Mouse (Mus musculus) heart, embryonic 10.5 days (tissue): Measurements from ENCODE around the gene Ercc6. TPM values are rescaled to one million over a fixed set of nuclear protein-coding genes. Genes with fewer than 3 reads are reported as not detected.

Experiments used
- DNase-seq: peaks from one replicate; pipeline ENCODE4 v3.0.0-alpha.2; 2017; ENCODE audit warnings: low spot score
- H3K27ac ChIP-seq: fragments of 300-500 bp; sonication (generic); 2 replicates; pipeline ENCODE4 v1.5.1; 2016; ENCODE audit warnings: mild to moderate bottlenecking
- H3K27me3 ChIP-seq: fragments of 300-500 bp; sonication (generic); 2 replicates; pipeline ENCODE4 v1.6.1; 2016; ENCODE audit warnings: mild to moderate bottlenecking; ENCODE audit not compliant: poor library complexity, insufficient read depth, severe bottlenecking
- H3K36me3 ChIP-seq: fragments of 300-500 bp; sonication (generic); 2 replicates; pipeline ENCODE4 v1.6.1; 2016; ENCODE audit warnings: mild to moderate bottlenecking, moderate library complexity
- H3K4me1 ChIP-seq: fragments of 300-500 bp; sonication (generic); 2 replicates; pipeline ENCODE4 v1.6.1; 2016; ENCODE audit warnings: mild to moderate bottlenecking
- H3K4me3 ChIP-seq: fragments of 300-500 bp; sonication (generic); 2 replicates; pipeline ENCODE4 v1.5.1; 2016; ENCODE audit warnings: mild to moderate bottlenecking, moderate library complexity
- H3K9me3 ChIP-seq: fragments of 300-500 bp; sonication (generic); 2 replicates; pipeline ENCODE4 v1.6.1; 2016; ENCODE audit warnings: mild to moderate bottlenecking, moderate library complexity
- WGBS: fragments of 180-500 bp; shearing (Covaris S2); methylation state at CpG from one replicate; pipeline ENCODE4 v1.1.7; 2016; 5-methylcytosine and 5-hydroxymethylcytosine counted together
- polyA plus RNA-seq: library from polyadenylated mRNA; unstranded; fragments of >200 nt; fragmentation: Nextera tagmentation; extraction: Ambion mirVana; gene quantifications from 2 replicates; pipeline ENCODE4 v1.2.1, GENCODE M21; 2016

Ercc6 gene
- polyA plus RNA-seq: 16.5 and 23.5 TPM in 2 replicates

- Histone ChIP-seq H3K9me3 (no peaks in the 10 kb centered on the region), H3K27ac (peak within 1 kb of the TSS; percentile 97), H3K4me1 (peaks cover 18% of the 10 kb centered on the region), H3K36me3 (peaks cover 18% of the 10 kb centered on the region), H3K27me3 (no peaks in the 10 kb centered on the region), H3K4me3 (peak within 1 kb of the TSS; percentile 91)
- DNase-seq: peak; percentile 95
- under 1% methylated on average over 62 of the region's 62 CpGs for WGBS
These were observed at the start of gene Ercc6 for GRCm38 (mm10) chr14:32513336-32514032. Ercc6 (plus strand) TSS chr14:32513521.

- under 1% methylated on average over 66 of the region's 70 CpGs for WGBS
- DNase-seq: no peak
- Histone ChIP-seq H3K27me3 (peaks cover 91% of the 10 kb centered on the region), H3K4me3 (peak within 1 kb of the TSS; percentile 50), H3K9me3 (no peaks in the 10 kb centered on the region), H3K36me3 (no peaks in the 10 kb centered on the region), H3K4me1 (peaks cover 36% of the 10 kb centered on the region), H3K27ac (no peak within 1 kb of the TSS)
These were observed 48.5 kb upstream of the Ercc6 start, which contains the start of gene Slc18a3 for GRCm38 (mm10) chr14:32464601-32465505. Slc18a3 (minus strand) TSS chr14:32464850.

DNA sequence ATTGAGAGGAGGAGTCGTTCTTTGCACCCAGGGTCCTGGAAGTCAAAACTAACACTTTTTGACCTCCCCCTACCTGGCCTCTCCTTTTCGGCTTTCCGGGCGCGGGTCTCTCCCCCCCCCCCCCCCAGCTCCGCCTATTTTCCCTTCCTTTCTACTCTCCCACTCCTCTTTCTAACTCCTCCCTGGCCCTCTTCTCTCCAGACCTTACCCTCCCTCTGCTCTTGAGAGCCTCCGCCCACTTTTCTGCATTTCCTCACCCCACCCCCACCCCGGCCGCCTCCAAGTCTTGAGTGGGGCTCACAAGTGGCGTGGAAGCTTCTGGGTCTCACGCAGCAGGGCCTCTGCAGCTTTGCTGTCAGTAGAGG, 47.8 kb upstream of the Ercc6 start:
- H3K4me3 ChIP-seq: peak overlapping the region; percentile 50; the same call in 1 of the 2 replicates
- H3K4me1 ChIP-seq: peaks cover 32% of the 10 kb centered on the region
- DNase-seq: no peak
- no peaks in the 10 kb centered on the region for H3K36me3 ChIP-seq
- no peak overlapping the region for H3K27ac ChIP-seq
- H3K9me3 ChIP-seq: no peaks in the 10 kb centered on the region
- H3K27me3 ChIP-seq: peaks cover 84% of the 10 kb centered on the region
- 6% methylated on average over 7 of the region's 11 CpGs for WGBS

DNA sequence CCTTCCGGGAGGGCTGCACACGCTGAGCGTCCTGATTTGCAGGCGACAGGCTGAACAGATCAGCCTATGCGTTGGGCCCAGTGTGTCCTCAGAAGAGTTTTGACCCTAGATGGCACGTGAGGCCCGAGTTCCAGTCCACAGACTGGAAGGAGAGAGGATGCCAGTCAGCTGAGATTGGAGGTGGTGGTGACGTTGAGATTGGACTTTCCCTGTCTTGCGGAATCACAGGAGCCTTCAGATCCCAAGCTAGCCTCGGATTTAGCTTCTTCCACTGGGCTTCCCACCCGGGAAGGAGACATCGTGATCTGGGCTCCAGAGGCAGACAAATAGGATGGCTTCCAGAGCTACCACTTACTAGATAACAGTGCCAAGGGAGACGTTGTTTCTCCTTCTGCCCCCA, 47.4 kb upstream of the Ercc6 start, which contains the start of gene Chat:
Gene Chat, minus strand, starts transcription at position 101 of the 400 bp plus-strand sequence.
- Histone ChIP-seq H3K4me1 (peaks cover 30% of the 10 kb centered on the region), H3K27ac (no peak within 1 kb of the TSS), H3K27me3 (peaks cover 80% of the 10 kb centered on the region), H3K36me3 (no peaks in the 10 kb centered on the region), H3K4me3 (peak within 1 kb of the TSS; percentile 50), H3K9me3 (no peaks in the 10 kb centered on the region)
- 15% methylated on average over 13 of the region's 13 CpGs for WGBS
- no peak for DNase-seq

GRCm38 (mm10) chr14:32467606-32468005, 45.7 kb upstream of the Ercc6 start:
- Histone ChIP-seq H3K4me3 (no peak overlapping the region), H3K36me3 (no peaks in the 10 kb centered on the region), H3K9me3 (no peaks in the 10 kb centered on the region), H3K27ac (no peak overlapping the region), H3K27me3 (peaks cover 63% of the 10 kb centered on the region), H3K4me1 (peaks cover 30% of the 10 kb centered on the region)
- DNase-seq: peak; percentile 82
- WGBS: 5% methylated on average over 5 of the region's 5 CpGs

DNA sequence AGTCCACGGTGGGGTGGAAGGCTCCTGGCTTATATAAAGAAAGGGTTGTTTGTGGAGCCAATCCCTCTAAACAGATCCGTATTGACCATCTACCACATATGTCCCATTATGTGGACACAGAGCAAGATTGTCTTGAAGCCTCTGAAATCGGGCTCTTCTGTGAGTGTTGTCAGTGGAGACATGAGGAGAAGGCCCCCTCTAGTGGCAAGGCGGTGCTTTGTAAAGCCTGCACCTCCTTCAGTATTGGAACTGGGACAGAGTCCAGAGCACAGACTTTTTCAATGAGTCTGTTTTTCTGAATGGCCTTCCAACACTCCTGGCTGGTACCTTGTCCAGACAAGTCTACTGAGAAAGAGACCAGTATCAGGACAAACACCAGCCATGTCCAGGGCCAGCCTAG, 40.3 kb upstream of the Ercc6 start:
- WGBS: 12% methylated on average over 4 of the region's 4 CpGs
- no peak overlapping the region for H3K4me3 ChIP-seq

GRCm38 (mm10) chr14:32476559-32476958, 36.8 kb upstream of the Ercc6 start:
- Histone ChIP-seq H3K4me1 (no peaks in the 10 kb centered on the region), H3K27ac (no peak overlapping the region), H3K27me3 (peaks cover 7% of the 10 kb centered on the region; the same call in 1 of the 2 replicates), H3K4me3 (no peak overlapping the region), H3K9me3 (no peaks in the 10 kb centered on the region), H3K36me3 (no peaks in the 10 kb centered on the region)
- no peak for DNase-seq
- WGBS: 69% methylated on average over 6 of the region's 6 CpGs

More for the DNA sequence above, 40.3 kb upstream of the Ercc6 start:
- H3K36me3 ChIP-seq: no peaks in the 10 kb centered on the region
- H3K9me3 ChIP-seq: no peaks in the 10 kb centered on the region
- no peak for DNase-seq
- H3K4me1 ChIP-seq: no peaks in the 10 kb centered on the region
- peaks cover 12% of the 10 kb centered on the region for H3K27me3 ChIP-seq
- H3K27ac ChIP-seq: no peak overlapping the region

- Histone ChIP-seq H3K36me3 (no peaks in the 10 kb centered on the region), H3K27ac (no peak overlapping the region), H3K4me1 (no peaks in the 10 kb centered on the region), H3K9me3 (no peaks in the 10 kb centered on the region), H3K27me3 (peaks cover 7% of the 10 kb centered on the region; the same call in 1 of the 2 replicates), H3K4me3 (no peak overlapping the region)
- no peak for DNase-seq
- 52% methylated on average over 1 of the region's 1 CpGs for WGBS
These were observed 35.7 kb upstream of the Ercc6 start for GRCm38 (mm10) chr14:32477581-32477980.

GRCm38 (mm10) chr14:32482061-32482460, 31.3 kb upstream of the Ercc6 start:
- Histone ChIP-seq H3K4me1 (no peaks in the 10 kb centered on the region), H3K36me3 (no peaks in the 10 kb centered on the region), H3K4me3 (no peak overlapping the region), H3K27ac (no peak overlapping the region), H3K9me3 (no peaks in the 10 kb centered on the region), H3K27me3 (peaks cover 27% of the 10 kb centered on the region)
- DNase-seq: no peak
- 9% methylated on average over 3 of the region's 3 CpGs for WGBS

- no peak overlapping the region for H3K27ac ChIP-seq
- no peaks in the 10 kb centered on the region for H3K4me1 ChIP-seq
- 23% methylated on average over 13 of the region's 13 CpGs for WGBS
- H3K27me3 ChIP-seq: peaks cover 17% of the 10 kb centered on the region; the same call in 1 of the 2 replicates
- no peaks in the 10 kb centered on the region for H3K9me3 ChIP-seq
- H3K4me3 ChIP-seq: no peak overlapping the region
- DNase-seq: no peak
- no peaks in the 10 kb centered on the region for H3K36me3 ChIP-seq
These were observed 20.8 kb upstream of the Ercc6 start for GRCm38 (mm10) chr14:32492521-32492920.

- H3K4me3 ChIP-seq: no peak overlapping the region
- DNase-seq: no peak
- no peak overlapping the region for H3K27ac ChIP-seq
- WGBS: 66% methylated on average over 8 of the region's 8 CpGs
- H3K27me3 ChIP-seq: peaks cover 17% of the 10 kb centered on the region; the same call in 1 of the 2 replicates
- no peaks in the 10 kb centered on the region for H3K4me1 ChIP-seq
- no peaks in the 10 kb centered on the region for H3K9me3 ChIP-seq
- no peaks in the 10 kb centered on the region for H3K36me3 ChIP-seq
These were observed 17.0 kb upstream of the Ercc6 start for GRCm38 (mm10) chr14:32496115-32496850.

DNA sequence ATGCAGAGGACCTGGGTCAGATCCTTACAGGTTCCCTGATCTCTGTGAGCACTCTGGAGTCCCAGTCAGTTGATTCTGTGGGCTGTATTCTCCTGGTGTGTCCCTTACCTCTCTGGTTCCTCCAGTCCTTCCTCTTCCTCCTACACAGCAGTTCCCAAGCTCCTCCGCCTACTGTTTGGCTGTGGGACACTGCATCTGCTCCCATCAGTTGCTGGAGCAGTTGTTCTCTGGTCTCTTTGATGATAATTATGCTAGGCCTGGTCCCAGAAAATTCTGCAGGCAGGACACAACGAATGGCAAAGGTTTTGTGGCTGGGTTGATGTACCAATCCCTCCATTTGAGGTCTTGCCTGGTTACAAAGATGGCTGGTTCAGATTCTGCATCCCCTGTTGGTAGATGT, 12.0 kb upstream of the Ercc6 start:
- WGBS: 75% methylated on average over 2 of the region's 2 CpGs
- DNase-seq: no peak

More for the DNA sequence above, 12.0 kb upstream of the Ercc6 start:
- H3K27ac ChIP-seq: no peak overlapping the region
- H3K9me3 ChIP-seq: no peaks in the 10 kb centered on the region
- no peaks in the 10 kb centered on the region for H3K27me3 ChIP-seq
- H3K4me1 ChIP-seq: no peaks in the 10 kb centered on the region
- H3K4me3 ChIP-seq: no peak overlapping the region
- no peaks in the 10 kb centered on the region for H3K36me3 ChIP-seq
